Mouse (Mus musculus): ENCODE results near the gene Asap2. TPM values are rescaled to one million over a fixed set of nuclear protein-coding genes. Genes with fewer than 3 reads are reported as not detected.

Asap2 gene
- polyA plus RNA-seq, 1 experiment from 2014 or later: 8.4 TPM

GRCm38 (mm10) chr12:21268083-21268616 lies 277.9 kb downstream of the Asap2 start:
- no peak overlapping the region for H3K4me3 ChIP-seq
- H3K4me1 ChIP-seq: peaks cover 6% of the 10 kb centered on the region; the same call in 1 of the 2 replicates
- DNase-seq (ENCODE audit: low spot score): no peak
- H3K27me3 ChIP-seq (ENCODE audit: insufficient read depth, poor library complexity, severe bottlenecking): no peaks in the 10 kb centered on the region
- peaks cover 79% of the 10 kb centered on the region for H3K36me3 ChIP-seq
- H3K9me3 ChIP-seq: no peaks in the 10 kb centered on the region
- no peak overlapping the region for H3K27ac ChIP-seq
- WGBS: 90% methylated on average over 8 of the region's 8 CpGs

- no peak for DNase-seq (ENCODE audit: low spot score)
- no peak overlapping the region for H3K27ac ChIP-seq
- WGBS: 72% methylated on average over 7 of the region's 7 CpGs
- no peaks in the 10 kb centered on the region for H3K27me3 ChIP-seq (ENCODE audit: insufficient read depth, poor library complexity, severe bottlenecking)
- no peaks in the 10 kb centered on the region for H3K9me3 ChIP-seq
- peaks cover 46% of the 10 kb centered on the region for H3K36me3 ChIP-seq
- H3K4me3 ChIP-seq: no peak overlapping the region
- H3K4me1 ChIP-seq: no peaks in the 10 kb centered on the region
Observed at GRCm38 (mm10) chr12:21274446-21274845, 284.2 kb downstream of the Asap2 start.

GRCm38 (mm10) chr12:21277352-21277864 lies 287.1 kb downstream of the Asap2 start:
- DNase-seq (ENCODE audit: low spot score): no peak
- WGBS: 78% methylated on average over 1 of the region's 1 CpGs

GRCm38 (mm10) chr12:21284761-21285441 lies 294.6 kb downstream of the Asap2 start, which contains the start of gene Cpsf3:
Gene Cpsf3, plus strand, starts transcription at chr12:21285391.
- peak within 1 kb of the TSS; percentile 92 for H3K27ac ChIP-seq
- H3K4me1 ChIP-seq: peaks cover 8% of the 10 kb centered on the region; the same call in 1 of the 2 replicates
- DNase-seq (ENCODE audit: low spot score): no peak
- H3K4me3 ChIP-seq: peak within 1 kb of the TSS; percentile 82
- no peaks in the 10 kb centered on the region for H3K9me3 ChIP-seq
- no peaks in the 10 kb centered on the region for H3K27me3 ChIP-seq (ENCODE audit: insufficient read depth, poor library complexity, severe bottlenecking)
- WGBS: 46% methylated on average over 11 of the region's 11 CpGs
- H3K36me3 ChIP-seq: 0 out of 2 replicates have a peak, but pooled peaks cover 3% of the 10 kb centered on the region

More at GRCm38 (mm10) chr12:21277352-21277864, 287.1 kb downstream of the Asap2 start:
- Histone ChIP-seq H3K9me3 (no peaks in the 10 kb centered on the region), H3K27me3 (ENCODE audit: insufficient read depth, poor library complexity, severe bottlenecking) (no peaks in the 10 kb centered on the region), H3K36me3 (peaks cover 19% of the 10 kb centered on the region; the same call in 1 of the 2 replicates), H3K4me3 (no peak overlapping the region), H3K4me1 (no peaks in the 10 kb centered on the region), H3K27ac (no peak overlapping the region)

- Histone ChIP-seq H3K4me1 (peaks cover 8% of the 10 kb centered on the region; the same call in 1 of the 2 replicates), H3K27me3 (ENCODE audit: insufficient read depth, poor library complexity, severe bottlenecking) (no peaks in the 10 kb centered on the region), H3K27ac (peak overlapping the region; percentile 92), H3K4me3 (peak overlapping the region; percentile 82), H3K36me3 (peaks cover 9% of the 10 kb centered on the region), H3K9me3 (no peaks in the 10 kb centered on the region)
- no peak for DNase-seq (ENCODE audit: low spot score)
- WGBS: 1% methylated on average over 47 of the region's 47 CpGs
Observed at GRCm38 (mm10) chr12:21285508-21286242, 295.4 kb downstream of the Asap2 start.

GRCm38 (mm10) chr12:21286243-21286622 lies 296.0 kb downstream of the Asap2 start, which contains the start of gene Itgb1bp1:
Gene Itgb1bp1, minus strand, starts transcription at chr12:21286284.
- H3K4me1 ChIP-seq: peaks cover 8% of the 10 kb centered on the region; the same call in 1 of the 2 replicates
- H3K36me3 ChIP-seq: peaks cover 13% of the 10 kb centered on the region
- no peaks in the 10 kb centered on the region for H3K9me3 ChIP-seq
- peak within 1 kb of the TSS; percentile 82 for H3K4me3 ChIP-seq
- no peaks in the 10 kb centered on the region for H3K27me3 ChIP-seq (ENCODE audit: insufficient read depth, poor library complexity, severe bottlenecking)
- DNase-seq (ENCODE audit: low spot score): peak; percentile 98
- H3K27ac ChIP-seq: peak within 1 kb of the TSS; percentile 92
- under 1% methylated on average over 28 of the region's 28 CpGs for WGBS

- H3K9me3 ChIP-seq: no peaks in the 10 kb centered on the region
- peak overlapping the region; percentile 92 for H3K27ac ChIP-seq
- H3K27me3 ChIP-seq (ENCODE audit: insufficient read depth, poor library complexity, severe bottlenecking): no peaks in the 10 kb centered on the region
- WGBS: 35% methylated on average over 18 of the region's 18 CpGs
- H3K36me3 ChIP-seq: peaks cover 20% of the 10 kb centered on the region
- peaks cover 8% of the 10 kb centered on the region; the same call in 1 of the 2 replicates for H3K4me1 ChIP-seq
- peak overlapping the region; percentile 82 for H3K4me3 ChIP-seq
- no peak for DNase-seq (ENCODE audit: low spot score)
Observed at GRCm38 (mm10) chr12:21286712-21287650, 296.7 kb downstream of the Asap2 start.

GRCm38 (mm10) chr12:21288716-21289395 lies 298.6 kb downstream of the Asap2 start:
- Histone ChIP-seq H3K27me3 (ENCODE audit: insufficient read depth, poor library complexity, severe bottlenecking) (no peaks in the 10 kb centered on the region), H3K4me3 (no peak overlapping the region), H3K9me3 (no peaks in the 10 kb centered on the region), H3K36me3 (peaks cover 39% of the 10 kb centered on the region), H3K4me1 (peaks cover 8% of the 10 kb centered on the region; the same call in 1 of the 2 replicates), H3K27ac (no peak overlapping the region)
- DNase-seq (ENCODE audit: low spot score): no peak
- 85% methylated on average over 3 of the region's 3 CpGs for WGBS

GRCm38 (mm10) chr12:21289651-21290050 lies 299.4 kb downstream of the Asap2 start:
- H3K4me1 ChIP-seq: peaks cover 8% of the 10 kb centered on the region; the same call in 1 of the 2 replicates
- WGBS: 85% methylated on average over 6 of the region's 6 CpGs
- no peak overlapping the region for H3K4me3 ChIP-seq
- H3K36me3 ChIP-seq: peaks cover 47% of the 10 kb centered on the region
- H3K27me3 ChIP-seq (ENCODE audit: insufficient read depth, poor library complexity, severe bottlenecking): no peaks in the 10 kb centered on the region
- H3K27ac ChIP-seq: no peak overlapping the region
- DNase-seq (ENCODE audit: low spot score): no peak
- H3K9me3 ChIP-seq: no peaks in the 10 kb centered on the region

GRCm38 (mm10) chr12:21298856-21299255 lies 308.6 kb downstream of the Asap2 start:
- DNase-seq (ENCODE audit: low spot score): no peak
- no peaks in the 10 kb centered on the region for H3K27me3 ChIP-seq (ENCODE audit: insufficient read depth, poor library complexity, severe bottlenecking)
- 92% methylated on average over 11 of the region's 11 CpGs for WGBS
- peaks cover 93% of the 10 kb centered on the region for H3K36me3 ChIP-seq
- no peaks in the 10 kb centered on the region for H3K9me3 ChIP-seq
- H3K4me3 ChIP-seq: no peak overlapping the region
- no peaks in the 10 kb centered on the region for H3K4me1 ChIP-seq
- H3K27ac ChIP-seq: no peak overlapping the region

GRCm38 (mm10) chr12:21301324-21301723 lies 311.1 kb downstream of the Asap2 start:
- H3K4me3 ChIP-seq: no peak overlapping the region
- WGBS: 80% methylated on average over 7 of the region's 7 CpGs
- DNase-seq (ENCODE audit: low spot score): no peak
- no peak overlapping the region for H3K27ac ChIP-seq
- no peaks in the 10 kb centered on the region for H3K9me3 ChIP-seq
- peaks cover 92% of the 10 kb centered on the region for H3K36me3 ChIP-seq
- no peaks in the 10 kb centered on the region for H3K27me3 ChIP-seq (ENCODE audit: insufficient read depth, poor library complexity, severe bottlenecking)
- H3K4me1 ChIP-seq: no peaks in the 10 kb centered on the region

Data from heart, embryonic 10.5 days (tissue).